Mouse (Mus musculus): ENCODE measurements around the gene Togaram1.

DNA sequence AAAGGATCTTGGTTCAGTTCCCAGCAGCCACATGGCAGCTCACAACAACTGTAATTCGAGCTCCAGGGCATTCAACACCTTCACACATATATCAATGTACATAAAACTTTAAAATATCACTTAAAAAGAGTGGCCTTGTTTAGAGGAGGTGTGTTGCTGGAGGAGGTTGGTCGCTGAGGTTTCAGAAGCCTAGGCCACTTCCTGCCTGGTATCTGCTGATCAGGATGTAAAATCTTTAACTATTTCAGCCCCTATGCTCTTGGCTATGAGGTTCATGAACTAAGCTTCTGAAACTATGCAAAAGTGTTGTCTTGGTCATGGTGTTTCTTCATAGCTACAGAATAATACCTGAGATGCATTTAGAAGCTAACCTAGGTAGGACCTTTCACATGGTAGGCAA lies 99.6 kb downstream of the Togaram1 start:
- TF ChIP-seq POLR2A (IDR thresholded peaks at IDR 0.05; ENCODE audit: low read depth, low read length) (no peak), CTCF (conservative IDR thresholded peaks at IDR 0.05; ENCODE audit: insufficient read depth, insufficient read length, low read depth, low read length) (no peak)

Data from kidney, adult 2 months (tissue).